Mouse (Mus musculus) liver, embryonic 12.5 days (tissue): ENCODE data around the gene Sstr4. TPM values are rescaled to one million over a fixed set of nuclear protein-coding genes. Genes with fewer than 3 reads are reported as not detected.

Source experiments
- ATAC-seq: fragments of 200-750 bp; cut with Nextera tagmentation; 2 replicates; pipeline ENCODE4 v1.8.0; 2017; ENCODE audit warnings: moderate number of reproducible peaks, mild to moderate bottlenecking, moderate library complexity
- H3K27ac ChIP-seq: fragments of 300-500 bp; sonication (generic); 2 replicates; pipeline ENCODE4 v1.5.1; 2016; ENCODE audit warnings: mild to moderate bottlenecking
- H3K27me3 ChIP-seq: fragments of 300-500 bp; sonication (generic); replicated peaks from 2 replicates; pipeline ENCODE4 v1.6.1; 2016; ENCODE audit warnings: mild to moderate bottlenecking, moderate library complexity
- H3K36me3 ChIP-seq: fragments of 300-500 bp; sonication (generic); 2 replicates; pipeline ENCODE4 v1.6.1; 2016; ENCODE audit warnings: mild to moderate bottlenecking, moderate library complexity
- H3K4me1 ChIP-seq: fragments of 300-500 bp; sonication (generic); 2 replicates; pipeline ENCODE4 v1.6.1; 2016
- H3K4me2 ChIP-seq: fragments of 300-500 bp; sonication (generic); 2 replicates; pipeline ENCODE4 v1.6.1; 2016; ENCODE audit warnings: mild to moderate bottlenecking, moderate library complexity
- H3K4me3 ChIP-seq: fragments of 300-500 bp; sonication (generic); 2 replicates; pipeline ENCODE4 v1.5.1; 2016; ENCODE audit warnings: mild to moderate bottlenecking, moderate library complexity
- H3K9ac ChIP-seq: fragments of 300-500 bp; sonication (generic); 2 replicates; pipeline ENCODE4 v1.6.1; 2016; ENCODE audit warnings: mild to moderate bottlenecking, moderate library complexity
- H3K9me3 ChIP-seq: fragments of 300-500 bp; sonication (generic); replicated peaks from 2 replicates; pipeline ENCODE4 v1.6.1; 2016; ENCODE audit warnings: mild to moderate bottlenecking, moderate library complexity
- WGBS: fragments of 180-500 bp; shearing (Covaris S2); methylation state at CpG from one replicate; pipeline ENCODE4 v1.1.7; 2016; ENCODE audit not compliant: insufficient replicate concordance; 5-methylcytosine and 5-hydroxymethylcytosine counted together
- polyA plus RNA-seq: library from polyadenylated mRNA; unstranded; fragments of >200 nt; fragmentation: Nextera tagmentation; extraction: Ambion mirVana; gene quantifications from 2 replicates; pipeline ENCODE4 v1.2.1, GENCODE M21; 2016

Gene Sstr4
- polyA plus RNA-seq, 1 experiment from 2014 or later, result 0.25 TPM

- Histone ChIP-seq H3K4me1 (peaks cover 7% of the 10 kb centered on the region; the same call in 1 of the 2 replicates), H3K4me2 (peak overlapping the region; percentile 39), H3K9ac (no peak overlapping the region), H3K27me3 (no peaks in the 10 kb centered on the region), H3K4me3 (peak overlapping the region; percentile 31; the same call in 1 of the 2 replicates), H3K9me3 (no peaks in the 10 kb centered on the region), H3K36me3 (no peaks in the 10 kb centered on the region), H3K27ac (no peak overlapping the region)
- ATAC-seq, result no peak
- WGBS, result 61% methylated on average over 4 of the region's 4 CpGs
These were observed 47.0 kb downstream of the Sstr4 start for GRCm38 (mm10) chr2:148442172-148442571.

GRCm38 (mm10) chr2:148442710-148443109 lies 47.6 kb downstream of the Sstr4 start:
- 57% methylated on average over 4 of the region's 4 CpGs for WGBS
- peak overlapping the region; percentile 31 for H3K4me3 ChIP-seq
- H3K4me2 ChIP-seq, result peak overlapping the region; percentile 39
- H3K27ac ChIP-seq, result peak overlapping the region; percentile 71; the same call in 1 of the 2 replicates
- H3K9ac ChIP-seq, result no peak overlapping the region
- peaks cover 7% of the 10 kb centered on the region; the same call in 1 of the 2 replicates for H3K4me1 ChIP-seq
- no peaks in the 10 kb centered on the region for H3K36me3 ChIP-seq
- ATAC-seq, result no peak
- H3K9me3 ChIP-seq, result no peaks in the 10 kb centered on the region
- H3K27me3 ChIP-seq, result no peaks in the 10 kb centered on the region

- Histone ChIP-seq H3K4me1 (peaks cover 7% of the 10 kb centered on the region; the same call in 1 of the 2 replicates), H3K27me3 (no peaks in the 10 kb centered on the region), H3K4me2 (peak within 1 kb of the TSS; percentile 39), H3K36me3 (no peaks in the 10 kb centered on the region), H3K27ac (peak within 1 kb of the TSS; percentile 71), H3K9ac (no peak within 1 kb of the TSS), H3K4me3 (peak within 1 kb of the TSS; percentile 31), H3K9me3 (no peaks in the 10 kb centered on the region)
- 12% methylated on average over 13 of the region's 13 CpGs for WGBS
- peak; percentile 67 for ATAC-seq
These were observed 48.3 kb downstream of the Sstr4 start, which contains the start of gene Cd93 for GRCm38 (mm10) chr2:148443249-148443958. Gene Cd93, minus strand, starts transcription at chr2:148443563.

- peaks cover 7% of the 10 kb centered on the region; the same call in 1 of the 2 replicates for H3K4me1 ChIP-seq
- 59% methylated on average over 1 of the region's 1 CpGs for WGBS
- no peaks in the 10 kb centered on the region for H3K36me3 ChIP-seq
- H3K27ac ChIP-seq, result no peak overlapping the region
- no peaks in the 10 kb centered on the region for H3K27me3 ChIP-seq
- H3K9me3 ChIP-seq, result no peaks in the 10 kb centered on the region
- H3K4me3 ChIP-seq, result no peak overlapping the region
- H3K4me2 ChIP-seq, result no peak overlapping the region
- ATAC-seq, result no peak
- H3K9ac ChIP-seq, result no peak overlapping the region
These were observed 49.3 kb downstream of the Sstr4 start for GRCm38 (mm10) chr2:148444472-148444871.

- H3K9me3 ChIP-seq, result no peaks in the 10 kb centered on the region
- no peaks in the 10 kb centered on the region for H3K36me3 ChIP-seq
- ATAC-seq, result no peak
- no peak overlapping the region for H3K27ac ChIP-seq
- peaks cover 7% of the 10 kb centered on the region; the same call in 1 of the 2 replicates for H3K4me1 ChIP-seq
- no peak overlapping the region for H3K4me2 ChIP-seq
- H3K9ac ChIP-seq, result no peak overlapping the region
- H3K27me3 ChIP-seq, result no peaks in the 10 kb centered on the region
- WGBS, result 78% methylated on average over 1 of the region's 1 CpGs
- H3K4me3 ChIP-seq, result no peak overlapping the region
These were observed 50.5 kb downstream of the Sstr4 start for GRCm38 (mm10) chr2:148445616-148446015.

Other genes with a start within 250 kb of the Sstr4 start
- gene Thbd, start 12.8 kb downstream of the Sstr4 start, polyA plus RNA-seq, result 3.2 and 3.7 TPM in 2 replicates
- gene Cd93, start 48.2 kb downstream of the Sstr4 start, polyA plus RNA-seq, result 3.2 and 3.3 TPM in 2 replicates